Mouse (Mus musculus) lung, adult 10 weeks (tissue): ENCODE data around the gene Epha4. TPM values are rescaled to one million over a fixed set of nuclear protein-coding genes. Genes with fewer than 3 reads are reported as not detected.

Experiments
- polyA plus RNA-seq: library from polyadenylated mRNA; stranded (reverse); fragments of 350-450 nt; fragmentation: Illumina TruSeq; extraction: RNeasy Lipid Tissue Mini Kit (QIAGEN cat#74804); gene quantifications from one replicate; pipeline ENCODE4 v1.2.3, GENCODE M21; 2014; ENCODE audit warnings: low read depth, low replicate concordance; ENCODE audit not compliant: insufficient read depth

The Epha4 gene
- 2.7 TPM for polyA plus RNA-seq

GRCm38 (mm10) chr1:77514963-77515650, at the start of gene Epha4:
Gene Epha4 (minus strand): TSS chr1:77515088.

